Mouse (Mus musculus) kidney, adult 11 months (tissue): ENCODE measurements at regions not wholly inside any gene's neighbourhood (a gene's known extent, or its start where the extent isn't known, plus 50 kb on each side); places are given as distances from the start of the nearest gene placed in this dataset.

Experiments used
- DNase-seq: peaks from one replicate; pipeline ENCODE4 v3.0.0; 2022

DNA sequence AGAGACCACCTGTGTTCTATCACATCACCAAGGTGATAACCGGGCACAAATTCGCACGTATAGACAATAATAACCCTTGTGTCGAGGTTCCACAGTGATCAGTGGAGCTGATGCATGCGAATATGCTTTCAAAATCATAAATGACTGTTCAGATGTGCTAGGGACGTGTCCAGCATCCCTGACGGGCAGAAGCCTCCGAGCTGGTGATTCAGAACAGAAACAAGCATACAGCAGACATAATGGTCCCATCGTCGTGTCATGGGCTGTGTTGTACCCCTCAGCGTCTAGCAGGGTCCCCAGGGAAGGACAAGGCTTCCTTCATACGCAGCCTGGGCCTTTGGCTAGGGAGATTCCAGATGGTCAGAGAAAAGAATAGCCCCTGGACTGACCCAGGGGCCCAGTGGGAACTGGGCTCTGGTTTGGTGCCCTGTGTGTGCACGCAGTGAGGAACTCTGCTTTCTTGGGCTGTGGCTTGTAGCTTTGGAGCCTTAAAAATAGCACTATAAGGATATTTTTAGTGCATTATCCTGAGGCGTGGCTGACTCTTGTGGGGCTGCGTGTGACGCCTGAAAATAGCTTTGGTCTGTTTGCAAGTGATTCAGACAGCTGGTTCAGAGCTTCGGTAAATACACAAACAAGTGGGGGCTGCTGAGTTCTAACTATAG, 137.3 kb downstream of the Fam43a start:
- peak; percentile 22 for DNase-seq

DNA sequence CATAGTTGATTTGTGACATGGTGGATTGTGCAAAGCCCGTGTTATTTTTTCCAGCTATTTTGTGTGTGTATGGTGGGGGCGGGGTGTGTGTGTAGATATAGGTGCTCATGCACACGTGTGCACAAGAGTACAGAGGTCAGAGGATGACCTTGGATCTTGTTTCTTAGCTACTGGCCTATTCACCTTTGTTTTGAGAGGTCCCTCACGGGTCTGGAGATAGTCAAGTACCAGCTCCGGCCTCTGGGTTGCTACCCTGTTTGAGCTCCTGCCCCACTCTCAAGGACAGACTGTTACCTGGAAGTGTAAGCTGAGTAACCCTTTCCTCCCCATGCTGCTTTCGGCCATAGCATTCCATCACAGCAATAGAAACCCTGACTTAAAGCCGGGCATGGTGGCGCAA, 138.0 kb downstream of the Fam43a start:
- DNase-seq: no peak

- no peak for DNase-seq
These were observed 140.1 kb downstream of the Fam43a start for GRCm38 (mm10) chr16:30739651-30740050.

- DNase-seq: no peak
These were observed 141.7 kb downstream of the Fam43a start for GRCm38 (mm10) chr16:30741192-30741591.

- no peak for DNase-seq
These were observed 143.0 kb downstream of the Fam43a start for GRCm38 (mm10) chr16:30742474-30742873.

GRCm38 (mm10) chr16:30743566-30743965, 144.0 kb downstream of the Fam43a start:
- no peak for DNase-seq

GRCm38 (mm10) chr16:30744237-30744636, 144.7 kb downstream of the Fam43a start:
- no peak for DNase-seq

DNA sequence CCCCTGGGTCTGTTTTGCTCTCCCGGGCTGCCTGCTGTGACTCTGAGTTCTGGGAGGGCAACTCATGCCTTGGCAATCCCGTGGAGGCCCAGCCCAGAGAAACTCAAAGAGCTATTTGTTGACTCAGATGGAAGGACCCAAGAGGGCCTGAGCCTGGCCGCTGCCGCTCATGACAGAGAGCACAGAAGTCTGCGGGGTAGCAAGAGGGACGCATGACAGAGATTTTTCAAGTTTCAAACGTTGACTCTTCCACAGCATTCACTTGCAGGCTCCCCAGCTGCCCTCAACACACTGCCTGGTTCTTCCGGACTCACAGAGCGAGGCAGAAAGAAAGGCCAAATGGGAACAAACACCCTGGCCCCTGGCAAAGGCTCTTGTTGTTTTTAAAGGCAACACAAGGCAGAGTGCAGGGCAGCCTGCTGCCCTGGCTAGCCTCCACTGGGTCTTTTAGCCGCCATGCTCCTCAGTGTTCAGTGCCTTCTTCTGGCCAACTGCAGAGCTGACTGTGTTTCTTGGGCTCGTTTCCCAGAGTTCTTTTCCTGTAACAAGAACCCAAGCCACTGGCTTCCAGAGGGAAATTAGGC, 146.2 kb downstream of the Fam43a start:
- peak; percentile 59 for DNase-seq

- DNase-seq: no peak
These were observed 146.7 kb downstream of the Fam43a start for GRCm38 (mm10) chr16:30746211-30746610.

DNA sequence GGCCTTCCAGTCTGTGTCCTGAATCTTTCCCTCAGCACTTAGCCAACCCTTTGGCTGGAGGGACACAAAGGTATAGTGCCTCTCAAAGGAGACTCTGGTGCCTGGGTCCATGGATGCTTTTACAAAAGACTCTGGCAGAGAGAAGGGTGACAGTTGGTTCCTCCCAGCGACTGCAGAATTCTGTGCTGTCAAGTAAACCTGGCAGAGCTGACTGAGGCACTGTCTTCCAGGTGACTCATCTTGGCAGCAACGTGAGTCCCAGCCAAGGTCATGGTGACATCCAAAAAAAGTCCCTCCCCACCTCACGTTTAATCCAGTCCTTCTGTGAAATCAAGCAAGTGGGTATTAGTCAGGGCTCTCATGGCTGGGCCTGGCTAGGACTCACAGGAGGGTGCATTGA, 150.3 kb downstream of the Fam43a start:
- DNase-seq: no peak

DNA sequence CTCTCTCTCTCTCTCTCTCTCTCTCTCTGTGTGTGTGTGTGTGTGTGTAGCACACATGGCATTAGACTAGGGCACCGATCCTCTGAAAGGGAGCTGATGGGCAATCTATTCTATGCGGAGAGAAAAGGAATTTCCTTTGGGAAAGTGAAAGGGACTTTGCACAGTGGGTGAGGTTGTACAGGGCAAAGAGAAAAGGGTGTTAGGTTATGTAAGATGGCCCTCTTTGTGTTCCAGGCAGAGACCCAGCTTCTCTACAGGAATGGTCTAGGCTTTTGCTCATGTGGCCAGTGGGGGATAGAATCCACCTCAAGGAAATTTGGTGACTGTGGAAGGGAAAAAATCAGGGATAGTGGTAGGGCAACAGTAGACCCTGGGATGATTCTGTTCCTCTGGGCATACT, 156.2 kb downstream of the Fam43a start:
- DNase-seq: no peak

DNA sequence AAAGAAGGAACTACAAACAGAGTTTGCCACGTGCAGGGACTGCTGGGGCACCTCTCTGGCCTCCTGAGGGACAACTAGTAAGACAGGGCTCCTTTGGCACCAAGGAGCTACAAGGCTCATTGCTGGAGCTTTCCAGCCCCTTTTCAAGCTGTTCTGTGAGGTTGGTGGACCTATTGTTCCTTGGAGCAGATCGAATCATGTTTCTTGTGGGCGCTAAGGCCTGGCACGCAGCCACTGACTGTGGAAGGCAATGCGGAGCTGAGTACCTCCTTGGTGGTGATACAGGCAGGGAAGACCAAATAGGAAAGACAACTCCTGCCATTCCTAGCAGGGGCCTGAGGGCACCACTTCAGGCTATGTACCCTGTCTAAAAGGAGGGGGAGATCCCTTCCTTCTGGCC, 157.2 kb downstream of the Fam43a start:
- DNase-seq: no peak

DNA sequence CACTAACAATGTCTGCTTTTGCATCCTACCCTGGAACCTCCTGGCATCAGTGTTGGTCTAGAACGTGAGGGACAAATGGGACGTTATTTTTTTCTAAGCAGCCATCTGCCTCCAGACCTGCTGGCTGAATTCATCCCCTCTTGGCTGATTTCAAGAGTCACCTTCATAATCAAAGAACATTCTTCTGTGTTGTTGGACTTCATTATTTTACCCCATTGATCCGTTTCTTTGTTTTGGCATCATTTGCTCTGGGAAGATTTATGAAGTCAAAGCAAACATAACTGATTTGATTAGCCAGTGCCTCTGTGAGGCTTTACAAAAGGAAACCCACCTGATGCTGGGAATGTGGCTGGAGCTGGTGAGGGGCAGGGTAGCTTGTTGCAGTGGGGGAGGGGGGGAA, 158.0 kb downstream of the Fam43a start:
- DNase-seq: no peak

- peak; percentile 24 for DNase-seq
These were observed 158.5 kb downstream of the Fam43a start for GRCm38 (mm10) chr16:30758041-30758440.

DNA sequence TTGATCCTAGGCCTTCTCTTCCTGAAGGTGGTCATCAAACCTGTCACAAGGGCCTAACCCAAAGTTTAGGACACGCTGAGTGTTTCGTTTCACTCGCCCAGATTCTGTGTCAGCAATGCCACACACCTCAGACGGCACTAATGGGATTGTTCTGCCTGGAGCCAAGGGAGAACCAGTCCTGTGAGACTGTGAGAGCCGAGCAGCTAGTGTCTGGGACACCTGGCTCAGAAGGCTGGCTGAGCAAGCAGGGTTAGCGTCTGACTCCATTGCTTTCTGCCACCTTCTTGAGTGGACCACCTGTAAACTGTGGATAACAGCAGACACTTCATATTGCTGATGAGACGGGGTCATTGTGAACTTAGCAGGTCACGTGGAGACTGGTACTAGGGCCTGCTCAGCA, 160.0 kb downstream of the Fam43a start:
- no peak for DNase-seq

DNA sequence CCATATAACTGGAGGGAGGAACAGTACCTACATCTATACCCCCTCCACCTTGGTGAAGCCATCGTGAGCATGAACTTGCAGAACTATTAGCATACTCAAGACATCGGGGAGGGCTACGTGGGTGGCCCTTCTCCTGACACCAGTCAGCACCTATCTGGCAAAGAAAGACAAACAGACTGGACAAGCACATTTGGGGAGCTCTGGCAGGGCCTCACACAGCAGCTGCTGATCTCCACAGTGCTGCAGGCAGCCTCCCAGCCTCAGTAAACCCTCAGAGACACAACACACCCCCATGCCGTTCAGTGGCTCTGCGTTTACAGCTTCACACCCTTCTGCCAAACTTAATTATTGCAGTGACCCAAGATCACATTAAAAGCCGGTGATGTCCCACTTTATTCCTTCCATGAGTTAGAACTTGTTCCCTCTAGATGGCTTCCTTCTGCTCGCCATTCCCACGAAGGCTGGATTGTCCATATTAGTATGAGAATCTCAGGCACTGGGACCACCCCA, 161.7 kb downstream of the Fam43a start:
- no peak for DNase-seq

- no peak for DNase-seq
These were observed 163.5 kb downstream of the Fam43a start for GRCm38 (mm10) chr16:30762898-30763595.

DNA sequence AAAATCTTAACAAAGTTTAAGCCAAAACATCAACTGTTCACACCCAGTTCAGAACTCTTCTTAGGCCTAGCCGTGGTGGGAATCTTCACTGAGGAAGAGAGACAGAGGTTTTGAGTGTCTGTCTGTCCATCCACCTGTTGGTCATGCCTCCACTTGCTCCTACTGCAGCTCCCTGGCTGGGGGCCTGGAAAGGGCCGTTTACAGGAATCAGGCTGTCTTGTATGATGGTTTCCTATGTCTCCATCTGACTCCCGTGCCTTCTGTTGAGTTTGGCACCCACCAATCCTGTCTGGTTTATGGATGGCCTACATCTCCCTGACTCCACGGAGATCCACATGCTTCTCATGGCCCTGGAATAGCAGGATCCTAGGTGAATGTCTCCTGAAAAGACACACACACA, 166.1 kb downstream of the Fam43a start:
- DNase-seq: no peak

- peak; percentile 51 for DNase-seq
These were observed 169.5 kb downstream of the Fam43a start for GRCm38 (mm10) chr16:30769007-30769442.

DNA sequence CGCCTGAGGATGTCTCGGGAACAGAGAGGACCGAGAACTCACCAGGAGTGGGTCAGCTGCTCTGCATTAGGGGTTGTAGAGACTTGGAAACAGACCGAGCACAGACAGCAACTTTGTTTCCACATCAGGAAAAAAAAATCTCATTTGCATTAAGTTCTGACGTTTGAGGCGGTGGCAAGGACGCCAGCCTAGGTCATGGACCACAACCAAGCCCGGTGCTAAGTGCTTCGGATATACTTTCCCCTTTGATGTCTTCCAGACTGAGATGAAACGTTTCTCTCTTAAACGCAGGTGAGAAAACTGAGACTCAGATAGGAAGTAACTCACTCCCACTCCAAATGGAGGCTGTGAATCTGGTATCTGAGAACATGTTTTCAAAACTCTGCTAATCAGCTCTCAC, 169.9 kb downstream of the Fam43a start:
- no peak for DNase-seq

DNA sequence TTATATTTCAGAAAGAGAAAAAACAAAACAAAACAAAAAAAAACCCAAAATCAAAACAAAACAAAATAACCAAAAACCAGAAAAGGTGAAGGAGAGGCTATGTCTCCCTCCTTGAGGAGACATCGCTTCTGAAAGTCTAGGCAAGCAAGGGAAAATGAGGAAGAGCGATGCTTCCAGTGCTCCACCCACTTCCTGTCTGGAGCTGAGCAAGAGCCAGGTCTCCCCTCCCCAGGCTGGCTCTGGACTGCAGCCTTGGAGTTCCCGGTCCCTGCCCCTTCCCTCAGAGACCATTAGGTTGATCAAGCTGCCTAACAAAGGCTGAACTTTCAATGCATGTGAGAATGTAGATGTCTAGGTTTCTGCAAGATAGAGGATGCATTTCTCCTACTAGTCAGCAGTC, 173.3 kb downstream of the Fam43a start:
- DNase-seq: no peak

- DNase-seq: peak; percentile 73
These were observed 175.6 kb downstream of the Fam43a start for GRCm38 (mm10) chr16:30774951-30775661.
